Mouse (Mus musculus): Measurements from ENCODE around the gene Carf.

DNA sequence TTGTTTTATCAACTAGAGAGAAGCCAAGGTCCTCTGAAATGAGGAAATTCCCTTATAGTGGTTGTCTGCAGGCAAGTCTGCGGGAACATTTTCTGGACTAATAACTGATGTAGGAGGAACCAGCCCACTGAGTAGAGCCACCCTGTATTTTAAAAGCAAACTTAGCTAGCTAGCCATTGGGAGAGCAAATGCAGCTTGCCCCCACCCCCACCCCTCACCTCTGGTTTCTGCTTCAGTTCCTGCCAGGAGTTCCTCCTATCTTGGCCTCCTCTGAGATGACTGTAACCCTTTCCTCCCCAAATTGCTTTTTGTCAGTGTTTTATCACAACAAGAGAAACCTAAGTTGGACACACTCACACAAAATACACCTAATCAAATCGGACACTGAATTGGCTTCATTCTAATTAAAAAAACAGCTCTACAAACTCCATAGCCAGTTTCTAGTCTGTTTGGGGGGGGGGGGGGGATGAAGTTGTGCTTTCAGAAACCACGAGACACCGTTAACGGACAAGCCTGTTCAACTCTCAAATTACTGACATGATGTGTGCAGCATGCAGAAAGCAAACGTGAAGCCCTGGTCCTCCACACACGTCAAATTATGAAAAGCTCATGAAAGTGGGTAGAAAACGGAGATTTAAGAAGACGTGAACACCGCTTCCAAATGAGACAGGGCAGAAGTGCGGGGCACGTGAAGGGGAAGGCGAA lies 1.3 kb upstream of the Carf start:
- TF ChIP-seq CTCF (IDR thresholded peaks at IDR 0.05; ENCODE audit: low read depth) (no peak), EP300 (IDR thresholded peaks at IDR 0.05; ENCODE audit: low read depth) (no peak)
